Mouse (Mus musculus) granulocyte monocyte progenitor cell, adult 5-6 weeks (primary cell): Measurements from ENCODE around the gene Tprgl. TPM values are rescaled to one million over a fixed set of nuclear protein-coding genes. Genes with fewer than 3 reads are reported as not detected.

Source experiments
- ATAC-seq: replicated peaks from 2 replicates; pipeline ENCODE4 v1.8.0; 2016; ENCODE audit warnings: mild to moderate bottlenecking, moderate TSS enrichment, inconsistent platforms; ENCODE audit not compliant: poor library complexity, severe bottlenecking
- total RNA-seq, 2 experiments: library from RNA; stranded (forward) in 1 of 2; stranded (reverse) in 1 of 2; fragments of 200-712, 200-1000 nt in 1 of 2; fragments of >200 nt in 1 of 2; fragmentation: Nextera tagmentation in 1 of 2; gene quantifications; 2 replicates each; pipeline ENCODE4 v1.2.3; 2014 to 2017

The Tprgl gene
- total RNA-seq (2014; fragmentation: Nextera tagmentation) (44.9 and 52.5 TPM in 2 replicates), total RNA-seq (2017) (28.9 and 29.8 TPM in 2 replicates)

DNA sequence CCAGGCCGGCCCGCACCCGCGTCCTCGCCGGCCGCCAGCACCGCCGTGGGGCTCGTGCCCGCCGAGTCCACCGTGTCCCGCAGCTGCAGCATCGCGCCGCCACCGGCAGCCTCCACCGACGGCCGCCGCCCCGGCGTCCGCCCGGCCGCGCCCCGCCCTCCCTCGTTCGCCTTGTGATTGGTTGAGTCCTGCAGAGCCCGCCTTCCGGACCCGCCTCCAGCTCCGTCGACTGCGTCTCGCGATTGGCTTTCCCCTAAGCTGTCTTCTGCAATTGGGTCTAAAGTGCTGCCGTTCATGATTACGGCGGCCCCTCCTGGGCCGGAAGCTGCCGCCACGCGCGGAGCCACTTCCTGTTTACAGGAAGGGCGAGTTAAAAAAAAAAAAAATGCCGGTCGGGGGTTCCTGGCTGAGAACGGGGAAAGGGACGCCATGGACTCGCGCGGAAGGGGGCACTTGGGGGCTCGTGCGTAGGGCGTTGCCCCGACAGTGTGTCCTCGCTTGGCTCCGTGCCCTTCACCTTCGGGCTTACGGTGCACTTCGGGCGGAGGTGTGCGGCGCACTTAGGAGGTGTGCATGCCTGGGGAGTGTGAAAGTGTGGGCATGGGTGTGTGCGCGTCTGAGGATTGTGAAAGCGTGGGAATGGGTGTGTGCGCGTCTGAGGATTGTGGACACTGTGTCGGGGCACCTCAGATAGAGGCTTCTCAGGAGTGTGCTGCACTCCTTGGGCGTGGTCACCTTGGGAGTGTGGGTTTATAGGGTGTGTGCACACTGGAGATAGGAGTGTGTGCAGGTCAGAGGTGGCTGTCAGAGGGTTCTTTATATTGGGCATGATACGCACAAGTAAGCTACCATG, at the start of gene Tprgl:
Gene Tprgl (minus strand): TSS at position 129 of the 853 bp plus-strand sequence.
- ATAC-seq, result peak; percentile 82

DNA sequence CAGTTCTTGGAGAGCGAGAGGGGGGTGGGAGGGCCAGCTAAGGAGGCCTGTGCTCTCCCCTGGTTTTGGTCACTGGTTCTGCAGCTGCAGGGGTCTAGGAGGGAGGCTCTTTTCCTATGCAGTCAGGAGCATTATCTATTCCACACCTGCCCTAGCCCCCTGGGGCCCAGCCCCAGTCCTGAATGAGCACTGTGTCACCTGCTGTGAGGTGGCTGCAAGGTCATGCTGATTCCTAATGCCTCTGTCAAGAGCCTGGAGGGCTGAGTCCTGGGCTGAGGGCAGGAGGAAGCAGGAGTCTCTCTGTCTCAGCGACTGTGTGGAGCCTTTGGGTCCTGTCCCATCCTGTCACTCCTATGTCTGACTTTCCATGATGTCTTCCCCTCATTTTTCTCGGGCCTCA, 49.4 kb upstream of the Tprgl start:
- no peak for ATAC-seq

DNA sequence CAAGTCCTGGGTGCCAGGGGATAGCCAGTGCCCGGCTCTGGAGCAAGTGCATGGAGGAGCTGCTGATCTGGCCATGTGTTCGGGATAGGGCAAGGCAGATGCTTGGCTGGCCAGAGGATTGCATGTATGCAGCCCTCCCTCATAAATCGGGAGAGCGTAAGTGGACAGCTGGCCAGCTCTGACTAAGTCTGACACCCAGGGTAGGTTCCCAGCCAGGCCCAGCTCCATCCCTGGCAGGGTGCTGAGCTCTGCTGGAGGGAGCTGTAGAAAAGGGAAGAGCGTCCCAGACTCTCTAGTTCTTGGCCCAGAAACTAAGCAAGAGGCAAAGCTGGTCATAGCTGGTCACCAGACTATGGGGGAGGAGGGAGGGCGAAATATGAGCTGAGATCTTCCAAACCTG, 48.6 kb upstream of the Tprgl start:
- ATAC-seq, result no peak

DNA sequence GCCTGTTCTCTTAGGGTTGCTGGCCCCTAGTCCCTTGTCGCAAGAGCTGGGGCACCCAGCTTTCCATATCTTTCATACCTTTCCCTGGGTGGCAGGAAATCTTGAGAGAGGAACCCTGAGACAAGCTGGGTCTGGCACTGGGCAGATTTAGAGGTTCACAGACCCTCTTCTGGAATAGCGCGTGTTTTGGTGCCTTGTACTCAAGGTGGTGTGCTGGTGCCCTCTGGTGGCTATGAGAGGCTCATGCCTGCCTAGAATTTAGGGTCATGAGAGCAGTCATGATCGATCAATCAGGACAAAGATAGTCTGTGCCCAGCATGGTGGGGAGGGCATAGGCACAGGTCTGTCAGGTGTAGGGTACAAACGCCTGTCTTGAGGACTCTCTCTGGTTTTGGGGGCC, 46.8 kb upstream of the Tprgl start:
- ATAC-seq, result peak; percentile 88

DNA sequence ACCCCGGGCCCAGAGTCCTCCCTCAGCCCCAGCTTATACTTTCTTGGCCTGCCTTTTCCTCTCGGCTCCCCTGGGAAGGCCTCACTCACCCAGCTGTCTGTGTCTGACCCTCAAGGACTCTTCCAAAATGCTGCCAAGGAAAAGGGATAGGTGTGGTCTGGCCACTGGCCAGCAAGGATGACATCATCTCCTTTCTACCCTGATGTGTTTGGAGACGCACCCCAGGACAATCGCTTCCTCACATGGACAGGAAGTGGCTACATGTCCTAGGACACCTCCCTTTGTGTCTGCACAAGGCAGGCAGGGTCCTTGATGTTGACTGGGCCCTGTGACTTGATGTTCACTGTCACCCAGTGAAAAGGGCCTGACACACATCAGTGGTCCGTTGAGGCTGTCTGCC, 44.9 kb upstream of the Tprgl start:
- no peak for ATAC-seq

DNA sequence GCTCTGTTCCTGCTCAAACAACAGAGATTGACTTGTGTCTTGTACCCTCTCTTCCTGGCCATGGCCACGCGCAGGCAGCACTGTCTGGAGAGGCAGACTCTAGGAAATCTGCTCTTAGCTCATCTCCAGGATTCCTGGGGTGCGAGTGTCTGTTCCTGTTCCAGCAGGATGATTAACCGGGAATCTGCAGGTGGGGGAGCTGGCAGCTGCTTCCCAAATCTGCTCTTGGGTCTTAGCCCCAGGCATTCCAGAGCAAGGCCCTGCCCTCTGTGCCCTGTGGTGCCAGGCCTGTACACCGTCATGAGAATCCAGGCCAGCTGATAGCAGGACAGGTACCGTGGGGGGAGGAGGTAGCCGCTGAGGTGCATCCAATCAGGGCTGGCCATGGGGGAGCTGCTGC, 44.1 kb upstream of the Tprgl start:
- ATAC-seq, result no peak

DNA sequence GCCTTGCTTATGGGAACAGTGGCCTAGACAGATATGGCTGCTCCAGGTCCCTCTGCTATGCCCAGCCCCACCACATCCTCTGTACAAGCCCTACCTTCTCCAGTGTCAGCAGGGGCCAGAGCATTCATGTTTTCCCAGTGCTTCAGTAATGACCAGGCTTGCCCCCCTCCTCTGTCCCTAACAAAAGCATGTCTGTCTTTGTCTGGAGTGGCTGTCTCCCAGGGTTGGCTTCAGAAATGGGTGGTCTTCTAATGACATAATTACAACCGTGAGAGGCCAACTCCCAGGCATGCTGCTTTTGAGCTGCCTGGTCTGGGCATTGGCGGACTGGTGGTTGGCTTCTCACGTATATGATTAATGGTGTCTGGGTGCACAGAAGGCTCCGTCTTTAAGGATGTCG, 41.0 kb upstream of the Tprgl start:
- no peak for ATAC-seq

DNA sequence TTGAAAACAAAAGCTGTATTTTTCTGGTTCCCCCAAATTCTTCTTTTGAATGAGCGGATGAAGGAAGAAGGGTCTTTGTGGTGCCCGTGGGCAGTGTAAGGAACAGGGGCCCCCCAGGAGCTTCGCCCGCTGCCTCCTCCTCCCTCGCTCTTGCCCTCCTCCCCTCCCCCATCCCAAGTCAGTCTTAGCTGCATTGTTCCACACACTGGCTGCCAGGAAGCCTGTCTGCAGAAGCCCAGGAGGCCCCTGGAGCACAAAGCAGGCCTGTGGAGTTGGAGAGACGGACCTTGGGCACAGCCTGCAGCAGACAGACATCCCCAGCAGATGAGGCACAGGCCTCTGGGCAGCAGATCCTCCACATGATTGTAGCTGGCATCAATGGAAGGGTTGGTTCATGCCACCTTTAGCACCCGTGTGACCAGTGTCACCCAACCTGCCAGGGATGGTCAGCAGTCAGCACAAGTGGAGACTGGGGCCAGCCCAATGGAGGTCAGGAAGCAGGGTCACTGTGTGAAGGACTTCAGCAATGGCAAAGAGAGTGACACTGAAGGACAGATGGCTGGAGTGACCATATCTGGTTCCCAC, 38.0 kb upstream of the Tprgl start:
- no peak for ATAC-seq

DNA sequence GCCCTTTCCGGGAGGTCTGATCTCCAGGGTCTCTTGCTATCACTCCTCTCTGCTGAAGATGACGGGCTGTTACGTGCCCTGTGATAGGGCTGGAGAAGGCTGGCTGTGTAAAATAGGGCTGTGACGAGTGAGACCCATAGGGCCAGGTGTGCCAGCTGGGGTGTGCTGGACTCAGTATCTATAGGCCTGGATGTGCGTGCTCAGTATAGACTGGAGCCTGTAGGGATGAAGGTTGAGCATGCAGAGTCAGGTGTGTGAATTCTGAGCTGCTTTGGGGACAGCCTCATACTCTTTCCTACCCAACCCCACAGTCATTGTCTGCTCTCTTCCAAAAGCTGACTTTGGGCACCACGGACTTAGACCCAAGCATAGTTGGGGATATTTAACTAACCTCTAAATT, 37.5 kb upstream of the Tprgl start:
- no peak for ATAC-seq

DNA sequence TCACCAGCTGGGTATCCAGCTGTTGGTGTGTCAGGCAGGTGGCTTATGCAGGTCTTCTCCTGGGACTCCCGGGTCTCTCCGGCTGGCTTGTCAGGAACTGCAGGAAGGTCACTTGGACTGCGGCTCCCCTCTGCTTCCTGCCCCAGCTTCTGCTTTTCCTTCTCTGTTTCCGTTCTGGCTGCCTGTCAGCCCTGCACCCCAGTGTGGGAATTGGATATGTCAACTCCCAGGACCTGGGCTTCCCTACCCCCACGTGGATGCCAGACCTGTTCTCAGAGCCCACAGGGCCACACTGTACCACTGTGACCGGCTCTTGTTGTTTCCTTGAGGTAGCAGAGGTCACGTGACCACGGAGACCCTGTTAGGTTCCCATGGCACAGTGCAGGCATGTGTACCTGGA, 28.5 kb upstream of the Tprgl start:
- ATAC-seq, result peak; percentile 81

DNA sequence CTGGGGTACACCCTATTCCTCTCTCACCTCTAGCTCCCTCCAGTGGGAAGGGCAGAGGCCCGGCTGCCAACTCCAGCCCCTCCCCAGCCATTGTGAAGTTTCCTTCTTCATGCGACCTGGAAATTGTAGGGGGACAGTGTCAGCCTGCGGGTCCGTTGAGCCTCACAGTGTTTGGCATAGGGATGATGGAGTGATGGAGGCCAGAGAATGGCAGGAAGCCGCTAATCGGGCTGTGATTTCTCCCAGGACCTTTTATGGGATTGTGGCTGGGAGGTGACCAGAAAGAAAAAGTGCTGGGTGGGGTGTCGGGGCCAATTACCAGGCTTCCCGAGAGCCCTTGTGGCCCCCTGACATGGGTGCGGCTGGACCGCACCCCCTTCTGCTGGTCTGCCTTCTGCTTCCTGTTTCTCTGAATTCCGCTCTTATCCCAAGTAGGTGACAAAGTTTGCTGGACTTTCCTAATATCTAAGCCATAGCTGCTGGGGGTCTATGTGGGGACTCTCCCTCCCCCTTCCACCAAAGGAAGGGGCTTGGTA, 25.6 kb upstream of the Tprgl start:
- no peak for ATAC-seq

DNA sequence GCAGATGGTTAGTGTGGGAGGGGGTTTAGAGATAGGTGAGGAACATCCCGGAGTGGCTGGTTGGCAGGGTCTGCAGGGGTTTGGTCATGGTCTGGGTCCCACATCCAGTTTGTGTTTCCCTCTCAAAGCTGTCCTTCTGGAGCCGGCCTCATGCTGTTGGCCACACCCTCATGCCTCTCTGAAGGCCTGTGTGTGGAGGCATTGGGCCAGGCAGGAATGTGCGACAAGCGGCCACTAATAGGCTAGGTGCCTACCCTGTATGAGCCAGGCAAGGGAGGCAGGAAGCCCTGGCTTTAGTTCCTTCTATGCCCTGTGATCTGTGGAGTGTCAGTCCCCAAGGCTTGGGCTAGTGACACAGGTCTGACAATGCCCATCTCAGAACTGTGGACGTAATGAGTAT, 24.5 kb upstream of the Tprgl start:
- no peak for ATAC-seq

DNA sequence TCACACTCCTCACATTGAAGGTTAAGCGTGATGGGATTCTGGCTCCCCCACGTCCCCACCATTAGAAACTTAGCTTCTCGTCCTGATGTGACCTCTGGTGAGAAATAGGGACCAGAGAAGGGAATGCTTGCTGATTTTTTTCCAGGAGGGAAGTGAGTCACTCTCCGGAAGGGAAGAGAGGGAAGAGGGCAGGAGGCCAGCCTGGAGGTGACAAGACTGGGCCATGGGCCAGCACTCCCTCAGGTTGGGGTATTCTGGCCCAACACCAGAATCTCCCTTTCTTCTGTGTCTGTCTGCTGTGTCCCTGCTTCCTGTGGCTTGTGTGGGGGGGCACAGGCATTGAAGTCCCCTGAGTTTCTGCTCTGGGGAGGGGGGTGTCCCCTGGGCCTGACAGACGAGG, 23.1 kb upstream of the Tprgl start:
- ATAC-seq, result no peak

DNA sequence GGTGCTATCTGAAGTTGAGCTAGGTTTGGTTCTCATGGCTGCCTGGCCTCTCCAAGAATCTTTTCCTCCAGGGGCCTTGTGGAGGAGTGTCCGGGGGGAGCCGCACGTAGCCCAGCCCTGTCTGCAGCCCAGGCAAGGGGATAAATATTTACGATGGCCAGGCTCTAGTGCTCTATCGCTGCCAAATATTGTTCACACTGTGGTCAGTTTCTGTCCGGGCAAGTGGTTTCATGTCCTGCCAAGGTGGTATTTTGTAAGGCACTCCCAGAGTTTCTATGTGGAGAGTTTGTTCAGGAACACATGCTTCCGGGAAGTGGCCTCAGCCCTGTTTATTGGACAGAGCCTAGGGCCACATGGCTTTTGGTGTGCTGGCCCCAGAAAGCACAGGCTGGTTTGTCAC, 20.5 kb upstream of the Tprgl start:
- ATAC-seq, result no peak

DNA sequence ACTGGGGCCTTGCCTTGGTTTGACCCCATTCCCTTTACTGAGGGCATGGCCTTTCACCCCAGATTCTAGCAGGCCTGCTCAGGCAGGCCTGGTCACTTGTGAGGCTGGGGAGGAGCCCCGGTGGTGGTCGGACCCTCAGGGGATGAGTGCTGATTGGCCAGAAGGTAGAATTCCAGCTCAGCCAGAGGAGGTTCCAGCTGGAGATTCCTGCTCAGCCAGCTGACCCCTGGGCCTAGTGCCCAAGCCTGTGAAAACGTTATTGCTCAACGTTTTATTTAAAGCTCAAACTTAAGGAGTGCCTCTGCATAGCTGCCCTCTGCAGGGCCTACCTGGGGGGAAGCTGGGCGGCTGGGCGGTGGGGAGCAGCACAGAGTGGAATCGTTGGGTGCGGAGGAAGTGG, 16.8 kb upstream of the Tprgl start:
- peak; percentile 33; the same call in 1 of the 2 replicates for ATAC-seq

DNA sequence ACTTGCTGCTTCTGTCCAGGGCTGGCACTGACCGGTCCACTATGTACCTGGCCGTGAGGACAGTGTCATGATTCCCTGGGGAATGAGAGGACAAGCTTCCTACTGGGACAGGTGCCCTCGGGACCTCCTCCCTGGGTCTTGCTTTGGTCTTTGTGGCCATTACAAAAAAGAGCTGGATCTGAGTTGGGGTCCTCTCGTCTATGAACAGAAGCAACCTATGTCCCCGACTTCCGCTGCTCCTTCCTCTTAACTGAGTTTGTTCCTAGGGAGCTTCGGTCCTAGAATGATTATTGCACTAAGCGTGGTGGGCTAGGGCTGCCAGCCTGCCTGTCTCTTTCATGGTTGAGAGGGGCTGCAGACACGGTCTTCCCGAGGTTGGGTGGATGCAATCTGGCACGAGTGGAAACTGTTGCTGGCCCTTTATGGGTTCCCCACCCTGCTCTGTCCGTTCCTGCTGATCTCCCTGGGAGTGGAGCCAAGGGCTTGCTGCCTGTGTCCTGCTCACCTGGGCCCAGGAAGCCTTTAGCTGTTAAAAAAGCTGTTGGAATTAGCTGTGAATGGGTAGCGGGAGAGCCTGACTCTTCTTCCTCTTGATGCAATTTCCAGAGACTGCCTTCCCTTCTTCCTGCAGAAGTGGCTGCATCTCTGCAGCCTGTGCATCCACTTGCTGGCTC, 11.6 kb upstream of the Tprgl start:
- no peak for ATAC-seq

DNA sequence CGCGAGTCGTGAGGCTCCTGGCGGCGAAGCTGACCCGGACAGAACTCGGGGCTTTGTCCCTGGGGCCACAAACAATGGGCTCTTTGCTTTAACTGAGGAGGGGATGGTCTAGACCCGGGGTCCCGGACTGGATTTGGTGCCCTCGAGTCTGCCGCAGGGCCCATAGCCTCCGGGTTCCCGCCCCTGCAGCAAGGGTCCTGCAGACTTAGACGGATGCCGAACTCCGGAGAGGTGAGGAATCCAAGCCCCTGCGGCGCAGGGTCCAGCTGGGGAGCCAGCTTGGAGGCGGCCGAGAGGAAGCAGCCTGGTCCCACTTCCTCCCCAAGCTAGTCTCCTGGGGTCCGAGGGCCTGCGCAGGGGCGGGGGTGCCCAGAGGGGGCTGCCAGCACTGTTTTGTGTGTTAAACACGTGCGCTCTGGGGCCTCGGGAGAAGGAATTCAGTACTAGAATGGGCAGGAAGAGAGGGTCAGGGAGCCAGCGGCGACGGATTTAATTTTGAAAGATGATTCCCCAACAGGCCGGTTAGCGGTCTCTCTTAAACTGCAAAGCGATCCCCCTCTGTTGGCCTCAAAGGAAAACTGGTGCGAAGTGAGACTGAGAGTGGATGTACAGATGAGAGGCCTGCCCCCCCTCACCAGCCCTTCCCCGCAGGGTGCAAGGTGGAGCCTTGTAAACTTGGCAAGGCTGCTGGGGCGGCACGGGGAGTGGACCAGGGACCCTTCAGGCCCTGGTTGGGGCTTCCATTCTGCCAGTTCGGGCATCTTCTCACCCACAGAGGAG, 10.9 kb upstream of the Tprgl start:
- peak; percentile 24; the same call in 1 of the 2 replicates for ATAC-seq

DNA sequence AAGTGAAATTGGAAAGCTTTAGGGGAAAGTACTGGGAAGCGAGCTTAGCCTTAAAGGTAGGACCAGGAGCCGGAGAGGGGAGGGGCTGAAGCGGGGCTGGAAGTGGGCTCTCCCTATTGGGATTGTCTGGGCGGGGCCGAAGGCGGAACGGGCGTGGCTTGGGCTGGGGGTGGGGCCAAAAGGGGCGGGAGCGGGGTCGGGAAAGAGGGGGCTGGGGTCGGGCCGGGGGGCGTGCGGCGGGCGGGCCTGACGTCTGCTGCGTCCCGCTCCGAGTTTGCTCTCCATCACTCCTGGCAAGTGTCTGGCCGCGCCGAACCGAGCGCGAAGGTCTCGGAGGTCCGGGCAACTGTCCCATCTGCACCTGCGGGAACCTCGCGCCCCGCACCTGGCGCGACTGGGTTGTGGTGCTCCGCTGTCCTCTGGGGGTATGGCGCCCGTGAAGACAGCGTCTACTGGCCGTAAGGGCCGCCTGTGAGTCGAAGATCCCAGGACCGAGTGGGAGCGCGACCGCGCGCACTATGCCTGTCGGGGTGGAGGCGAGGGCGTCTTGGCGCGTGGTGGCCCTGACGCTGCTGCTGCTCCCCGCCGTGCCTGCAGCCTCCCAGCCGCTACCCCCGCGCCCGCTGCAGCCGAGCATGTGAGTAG, 10.2 kb upstream of the Tprgl start, which contains the start of gene Megf6:
Gene Megf6 (plus strand): TSS at position 225 of the 645 bp plus-strand sequence.
- peak; percentile 30 for ATAC-seq

DNA sequence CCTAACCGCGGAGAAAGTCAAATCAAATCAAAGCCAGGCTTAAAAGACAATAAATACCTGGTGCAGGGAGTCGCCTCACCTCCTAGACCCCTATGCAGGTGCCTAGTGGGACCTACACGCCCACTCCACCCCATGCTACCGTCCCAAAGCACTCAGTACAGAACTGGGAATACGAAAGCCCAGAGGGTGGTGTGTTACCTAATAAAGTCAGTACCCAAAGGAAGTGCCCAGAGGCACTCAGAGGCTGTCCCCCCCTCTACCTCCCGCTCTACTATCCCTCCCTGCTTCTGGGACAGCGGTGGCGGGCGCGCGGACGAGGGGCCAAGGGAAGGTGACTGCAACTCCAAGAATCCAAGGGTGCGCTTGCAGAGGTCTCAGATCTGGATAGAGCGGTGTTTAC, 9.6 kb upstream of the Tprgl start:
- peak; percentile 11 for ATAC-seq

DNA sequence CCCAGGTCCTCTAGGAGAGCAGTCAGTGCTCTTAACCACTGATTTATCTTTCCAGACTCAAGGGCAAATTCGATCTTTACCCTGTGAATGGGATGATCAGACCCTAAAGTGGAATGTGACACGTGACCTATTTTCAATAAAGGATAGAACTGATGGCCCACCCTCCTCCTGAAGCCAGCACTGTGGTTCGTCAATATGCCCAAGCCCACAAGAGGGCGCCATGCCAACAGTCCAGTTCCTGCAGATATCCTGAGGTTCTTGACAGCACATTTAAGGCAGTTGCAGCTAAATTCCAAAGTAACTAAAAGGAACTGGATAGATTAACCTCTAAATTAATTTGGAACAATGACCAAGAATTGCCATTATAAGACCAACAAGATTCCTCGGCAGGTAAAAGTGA, 6.6 kb upstream of the Tprgl start:
- 0 out of 2 replicates have a peak, but pooled peaks have one; percentile 28 for ATAC-seq
